Mouse (Mus musculus): ENCODE measurements around the gene Mrps25.

The Mrps25 gene

GRCm38 (mm10) chr6:92126861-92127468 is 56.9 kb downstream of the Mrps25 start:
- peak; percentile 44 for DNase-seq (ENCODE audit: low read depth)

- peak; percentile 46 for DNase-seq (ENCODE audit: low read depth)
Measured at GRCm38 (mm10) chr6:92124547-92124946, 59.3 kb downstream of the Mrps25 start.

Measured in 416B (cell line).